Mouse (Mus musculus): ENCODE data around the gene Spred2. TPM values are rescaled to one million over a fixed set of nuclear protein-coding genes. Genes with fewer than 3 reads are reported as not detected.

Spred2 gene
- polyA plus RNA-seq, 1 experiment from 2014 or later, result 8.5 TPM

DNA sequence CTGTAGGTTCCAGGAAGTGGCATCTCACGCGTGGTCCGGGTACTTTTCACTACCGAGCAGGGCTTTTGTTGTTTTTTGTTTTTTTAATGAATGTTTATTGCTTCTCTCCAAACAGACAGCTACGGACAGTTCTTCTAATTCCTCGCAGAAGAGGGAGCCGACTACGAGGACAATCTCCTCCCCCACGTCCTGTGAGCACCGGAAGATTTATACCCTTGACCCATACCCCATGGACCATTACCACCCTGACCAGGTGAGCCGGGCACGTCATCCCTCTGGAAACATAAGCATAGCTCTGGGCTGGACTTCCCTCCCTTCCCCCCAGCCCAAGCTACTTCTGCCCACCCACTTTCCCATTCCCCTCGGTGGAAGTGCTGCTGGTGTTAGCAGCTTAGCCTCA, 93.8 kb downstream of the Spred2 start:
- H3K9me3 ChIP-seq (replicated peaks; ENCODE audit: low read length), result peaks cover 21% of the 10 kb centered on the region
- no peaks in the 10 kb centered on the region for H3K27me3 ChIP-seq (ENCODE audit: insufficient read depth, low read length)
- 63% methylated on average over 13 of the region's 13 CpGs for WGBS
- H3K4me1 ChIP-seq (replicated peaks; ENCODE audit: insufficient read depth, low read length), result no peaks in the 10 kb centered on the region
- no peak overlapping the region for H3K9ac ChIP-seq (ENCODE audit: low read depth, low read length)
- DNase-seq (ENCODE audit: low spot score) (no peak), ATAC-seq (replicated peaks; ENCODE audit: low FRiP score, low read depth) (no peak)
- H3K4me3 ChIP-seq (replicated peaks; ENCODE audit: low read depth, low read length), result no peak overlapping the region
- H3K4me2 ChIP-seq (ENCODE audit: low read length), result no peak overlapping the region
- H3K27ac ChIP-seq, result no peak overlapping the region
- H3K36me3 ChIP-seq (ENCODE audit: insufficient read depth, low read length), result peaks cover 51% of the 10 kb centered on the region
- TF ChIP-seq CTCF (IDR thresholded peaks at IDR 0.05; ENCODE audit: low read depth), result no peak

DNA sequence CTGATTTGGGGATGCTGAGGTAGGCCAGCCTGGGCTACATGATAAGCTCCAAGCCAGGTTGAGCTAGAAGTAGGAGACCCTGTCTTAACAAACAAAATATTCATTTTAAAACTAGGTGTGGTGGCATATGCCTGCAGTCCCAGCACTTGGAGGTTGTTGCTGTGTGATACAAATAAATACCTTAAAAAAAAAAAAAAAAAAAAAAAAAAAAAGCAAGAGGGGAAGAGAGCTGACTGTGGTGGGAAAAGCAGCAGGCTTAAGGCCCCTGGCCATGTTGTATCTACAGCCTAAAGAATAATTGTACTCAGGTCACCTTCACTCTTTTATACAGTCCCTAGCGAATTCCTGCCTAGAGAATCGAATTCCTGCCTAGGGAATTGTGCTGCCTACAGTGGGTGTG, 94.7 kb downstream of the Spred2 start:
- Histone ChIP-seq H3K4me3 (replicated peaks; ENCODE audit: low read depth, low read length) (no peak overlapping the region), H3K9ac (ENCODE audit: low read depth, low read length) (no peak overlapping the region), H3K9me3 (replicated peaks; ENCODE audit: low read length) (peaks cover 21% of the 10 kb centered on the region), H3K4me2 (ENCODE audit: low read length) (no peak overlapping the region), H3K27me3 (ENCODE audit: insufficient read depth, low read length) (no peaks in the 10 kb centered on the region), H3K36me3 (ENCODE audit: insufficient read depth, low read length) (peaks cover 51% of the 10 kb centered on the region), H3K4me1 (replicated peaks; ENCODE audit: insufficient read depth, low read length) (no peaks in the 10 kb centered on the region), H3K27ac (no peak overlapping the region)
- no peak for ATAC-seq (replicated peaks; ENCODE audit: low FRiP score, low read depth)
- no peak for DNase-seq (ENCODE audit: low spot score)
- WGBS, result 98% methylated on average over 2 of the region's 2 CpGs
- no peak for TF ChIP-seq CTCF (IDR thresholded peaks at IDR 0.05; ENCODE audit: low read depth)

- Histone ChIP-seq H3K9me3 (replicated peaks; ENCODE audit: low read length) (peaks cover 21% of the 10 kb centered on the region), H3K27ac (no peak overlapping the region), H3K4me3 (replicated peaks; ENCODE audit: low read depth, low read length) (no peak overlapping the region), H3K4me1 (replicated peaks; ENCODE audit: insufficient read depth, low read length) (no peaks in the 10 kb centered on the region), H3K36me3 (ENCODE audit: insufficient read depth, low read length) (peaks cover 51% of the 10 kb centered on the region), H3K4me2 (ENCODE audit: low read length) (no peak overlapping the region), H3K9ac (ENCODE audit: low read depth, low read length) (no peak overlapping the region), H3K27me3 (ENCODE audit: insufficient read depth, low read length) (no peaks in the 10 kb centered on the region)
- no peak for ATAC-seq (replicated peaks; ENCODE audit: low FRiP score, low read depth)
- no peak for DNase-seq (ENCODE audit: low spot score)
- TF ChIP-seq CTCF (IDR thresholded peaks at IDR 0.05; ENCODE audit: low read depth), result no peak
- 98% methylated on average over 35 of the region's 35 CpGs for WGBS
Measured at GRCm38 (mm10) chr11:20020720-20021119, 96.5 kb downstream of the Spred2 start.

- WGBS, result 92% methylated on average over 2 of the region's 2 CpGs
- H3K27me3 ChIP-seq (ENCODE audit: insufficient read depth, low read length), result no peaks in the 10 kb centered on the region
Measured at GRCm38 (mm10) chr11:20022462-20022861, 98.3 kb downstream of the Spred2 start.

GRCm38 (mm10) chr11:20022911-20023482, 98.8 kb downstream of the Spred2 start:
- Histone ChIP-seq H3K27ac (no peak overlapping the region), H3K4me3 (replicated peaks; ENCODE audit: low read depth, low read length) (no peak overlapping the region), H3K4me1 (replicated peaks; ENCODE audit: insufficient read depth, low read length) (no peaks in the 10 kb centered on the region), H3K36me3 (ENCODE audit: insufficient read depth, low read length) (peaks cover 40% of the 10 kb centered on the region), H3K27me3 (ENCODE audit: insufficient read depth, low read length) (no peaks in the 10 kb centered on the region), H3K9me3 (replicated peaks; ENCODE audit: low read length) (peaks cover 21% of the 10 kb centered on the region), H3K4me2 (ENCODE audit: low read length) (no peak overlapping the region), H3K9ac (ENCODE audit: low read depth, low read length) (no peak overlapping the region)
- TF ChIP-seq CTCF (IDR thresholded peaks at IDR 0.05; ENCODE audit: low read depth), result no peak
- 94% methylated on average over 14 of the region's 14 CpGs for WGBS
- DNase-seq (ENCODE audit: low spot score), result no peak
- no peak for ATAC-seq (replicated peaks; ENCODE audit: low FRiP score, low read depth)

More at GRCm38 (mm10) chr11:20022462-20022861, 98.3 kb downstream of the Spred2 start:
- ATAC-seq (replicated peaks; ENCODE audit: low FRiP score, low read depth), result no peak
- Histone ChIP-seq H3K4me3 (replicated peaks; ENCODE audit: low read depth, low read length) (no peak overlapping the region), H3K36me3 (ENCODE audit: insufficient read depth, low read length) (peaks cover 44% of the 10 kb centered on the region), H3K9ac (ENCODE audit: low read depth, low read length) (no peak overlapping the region), H3K27ac (no peak overlapping the region), H3K4me2 (ENCODE audit: low read length) (no peak overlapping the region), H3K4me1 (replicated peaks; ENCODE audit: insufficient read depth, low read length) (no peaks in the 10 kb centered on the region), H3K9me3 (replicated peaks; ENCODE audit: low read length) (peaks cover 21% of the 10 kb centered on the region)
- no peak for TF ChIP-seq CTCF (IDR thresholded peaks at IDR 0.05; ENCODE audit: low read depth)
- DNase-seq (ENCODE audit: low spot score), result no peak

DNA sequence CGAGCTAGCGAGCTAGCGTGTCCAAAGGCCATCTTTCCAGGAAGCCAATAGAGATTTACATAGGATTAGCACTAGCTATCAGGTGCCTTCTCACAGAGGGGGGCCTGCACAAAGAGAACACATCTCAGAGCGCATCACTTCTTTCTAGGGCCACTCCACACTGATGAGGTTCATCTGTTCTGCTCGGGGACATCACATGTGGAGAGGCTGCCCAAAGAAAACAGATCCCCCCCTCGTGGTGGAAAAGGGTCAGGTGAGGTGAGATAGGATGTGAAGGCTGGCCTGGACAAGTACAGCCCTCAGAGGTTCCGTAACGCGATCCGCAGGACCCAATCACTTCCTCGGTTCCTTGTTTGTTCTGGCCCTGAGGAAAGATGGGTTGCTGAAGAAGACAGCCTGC, 101.7 kb downstream of the Spred2 start:
- no peaks in the 10 kb centered on the region for H3K4me1 ChIP-seq (replicated peaks; ENCODE audit: insufficient read depth, low read length)
- DNase-seq (ENCODE audit: low spot score), result peak; percentile 46
- WGBS, result 34% methylated on average over 11 of the region's 11 CpGs
- peak; percentile 41; the same call in 1 of the 2 replicates for ATAC-seq (replicated peaks; ENCODE audit: low FRiP score, low read depth)
- H3K9ac ChIP-seq (ENCODE audit: low read depth, low read length), result no peak overlapping the region
- H3K27me3 ChIP-seq (ENCODE audit: insufficient read depth, low read length), result no peaks in the 10 kb centered on the region
- H3K36me3 ChIP-seq (ENCODE audit: insufficient read depth, low read length), result peaks cover 11% of the 10 kb centered on the region
- no peak overlapping the region for H3K4me3 ChIP-seq (replicated peaks; ENCODE audit: low read depth, low read length)
- TF ChIP-seq CTCF (IDR thresholded peaks at IDR 0.05; ENCODE audit: low read depth), result peak; percentile 31; the same call in 1 of the 2 replicates
- no peak overlapping the region for H3K27ac ChIP-seq
- H3K9me3 ChIP-seq (replicated peaks; ENCODE audit: low read length), result peaks cover 8% of the 10 kb centered on the region; the same call in 1 of the 2 replicates
- no peak overlapping the region for H3K4me2 ChIP-seq (ENCODE audit: low read length)

- ATAC-seq (replicated peaks; ENCODE audit: low FRiP score, low read depth), result no peak
Measured at GRCm38 (mm10) chr11:20027719-20028118, 103.5 kb downstream of the Spred2 start.

More at GRCm38 (mm10) chr11:20027719-20028118, 103.5 kb downstream of the Spred2 start:
- no peak overlapping the region for H3K4me3 ChIP-seq (replicated peaks; ENCODE audit: low read depth, low read length)
- no peaks in the 10 kb centered on the region for H3K9me3 ChIP-seq (replicated peaks; ENCODE audit: low read length)
- H3K36me3 ChIP-seq (ENCODE audit: insufficient read depth, low read length), result no peaks in the 10 kb centered on the region
- no peaks in the 10 kb centered on the region for H3K27me3 ChIP-seq (ENCODE audit: insufficient read depth, low read length)
- no peak overlapping the region for H3K9ac ChIP-seq (ENCODE audit: low read depth, low read length)
- no peak for TF ChIP-seq CTCF (IDR thresholded peaks at IDR 0.05; ENCODE audit: low read depth)
- no peak overlapping the region for H3K27ac ChIP-seq
- DNase-seq (ENCODE audit: low spot score), result no peak
- no peaks in the 10 kb centered on the region for H3K4me1 ChIP-seq (replicated peaks; ENCODE audit: insufficient read depth, low read length)
- H3K4me2 ChIP-seq (ENCODE audit: low read length), result no peak overlapping the region
- 44% methylated on average over 9 of the region's 9 CpGs for WGBS
